Mouse (Mus musculus) cerebellum, postnatal 10 days (tissue): Measurements from ENCODE around the gene Gm11627.

ENCODE experiments used
- DNase-seq, 2 experiments: peaks; one replicate each; pipeline ENCODE4 v3.0.0; 2021; ENCODE audit warnings: mixed read lengths in 2 of 2

Gene Gm11627

DNA sequence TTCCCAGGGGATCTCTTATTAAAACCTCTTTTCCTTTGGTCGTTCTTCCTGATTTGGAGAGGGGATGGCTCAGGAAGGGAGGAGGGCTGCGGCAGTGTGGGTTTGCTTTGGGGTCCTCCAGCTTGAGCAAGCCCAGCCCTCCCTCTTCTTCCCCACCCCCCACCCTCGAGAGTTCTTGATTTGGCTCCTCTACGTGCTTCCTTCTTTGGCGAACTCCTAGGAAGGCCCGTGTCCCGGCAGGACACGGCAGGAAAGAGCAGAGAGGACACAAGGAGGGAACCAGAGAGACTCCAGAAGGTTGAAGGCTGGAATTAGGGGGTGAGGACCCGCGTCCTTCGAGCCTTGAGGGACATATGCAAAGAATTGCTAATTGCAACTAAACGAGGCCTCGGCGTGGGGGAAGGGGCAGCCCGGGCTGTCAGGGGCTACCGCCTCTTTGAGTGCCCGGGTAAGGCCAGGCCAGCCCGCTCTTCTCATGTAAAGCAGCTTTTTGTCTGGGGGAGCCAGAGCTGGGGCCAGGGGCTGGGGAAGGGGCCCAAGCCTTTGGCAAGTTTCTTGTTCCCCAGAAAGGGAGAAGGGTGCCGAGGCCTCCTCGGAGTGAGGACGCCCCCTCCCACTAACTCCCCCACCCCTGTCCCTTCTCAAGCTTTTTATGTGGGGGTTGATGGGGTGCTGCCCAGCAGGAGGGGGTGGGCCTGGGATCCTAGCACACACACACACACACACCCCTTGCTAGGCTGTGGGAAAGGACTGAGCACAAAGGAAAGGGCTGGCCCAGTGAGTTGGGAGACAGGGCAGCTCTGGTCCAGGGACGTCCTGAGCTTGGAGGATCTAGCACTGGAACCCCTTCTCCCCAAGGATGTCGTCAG lies at the start of gene Gm11627:
Gene Gm11627, minus strand, starts transcription at position 297 of the 869 bp plus-strand sequence.
- DNase-seq: peak; percentile 23 to 33

DNA sequence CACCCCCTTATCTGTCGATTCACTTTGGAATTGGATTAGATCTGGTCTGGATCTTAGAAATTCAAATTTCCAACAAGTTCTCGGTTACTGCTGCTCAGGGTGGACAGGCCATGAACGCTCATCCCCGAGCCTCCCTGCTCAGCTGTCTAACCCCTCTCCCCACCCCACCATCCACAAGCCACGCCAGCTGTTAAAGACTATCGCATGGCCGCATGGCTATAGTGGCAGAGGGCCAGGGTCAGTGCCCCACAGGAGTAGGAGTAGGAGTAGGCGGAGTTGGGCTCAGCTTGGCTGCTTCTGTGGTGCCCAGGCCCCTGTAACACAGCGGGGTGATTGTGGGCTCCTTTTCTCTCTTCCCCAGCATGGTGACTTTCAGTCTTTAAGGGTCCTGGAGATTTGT lies 49.3 kb upstream of the Gm11627 start:
- peak; percentile 70 to 82 for DNase-seq

DNA sequence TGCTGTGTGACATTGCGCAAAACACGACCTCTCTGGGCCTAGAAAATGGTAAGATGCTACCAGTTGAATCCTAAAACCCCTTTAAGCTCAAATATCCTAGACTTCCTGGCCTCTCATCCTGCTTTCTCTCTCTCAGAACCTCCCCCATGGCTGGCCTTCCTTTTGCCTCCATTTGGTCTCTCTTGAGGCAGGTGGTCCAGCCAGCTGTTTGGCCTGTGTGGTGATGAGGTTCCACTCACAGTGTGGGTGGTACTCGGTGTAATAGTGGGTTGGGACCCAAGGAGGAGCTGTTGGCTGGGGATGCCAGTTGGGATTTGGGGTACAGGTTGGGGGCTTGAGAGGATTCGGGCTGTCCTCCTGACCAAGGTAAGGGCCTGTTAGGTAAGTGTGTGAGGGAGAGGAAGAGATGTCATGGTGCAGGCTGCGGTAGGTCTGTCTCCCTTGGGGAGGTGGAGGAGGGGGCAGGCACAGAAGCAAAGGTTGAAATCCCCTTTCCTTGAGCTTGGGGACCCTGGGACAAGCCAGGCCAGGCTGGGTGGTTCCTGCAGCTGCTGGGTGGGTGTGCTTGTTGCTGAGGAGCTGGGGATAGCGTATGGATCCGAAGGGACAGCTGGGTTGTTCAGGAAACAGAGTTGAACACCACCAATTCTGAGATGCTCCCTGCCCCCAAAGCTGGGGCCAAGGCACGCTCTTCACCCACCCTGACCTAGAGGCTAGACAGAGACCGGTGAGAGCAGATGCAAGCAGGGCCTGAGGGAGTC lies 48.1 kb upstream of the Gm11627 start:
- DNase-seq: no peak

DNA sequence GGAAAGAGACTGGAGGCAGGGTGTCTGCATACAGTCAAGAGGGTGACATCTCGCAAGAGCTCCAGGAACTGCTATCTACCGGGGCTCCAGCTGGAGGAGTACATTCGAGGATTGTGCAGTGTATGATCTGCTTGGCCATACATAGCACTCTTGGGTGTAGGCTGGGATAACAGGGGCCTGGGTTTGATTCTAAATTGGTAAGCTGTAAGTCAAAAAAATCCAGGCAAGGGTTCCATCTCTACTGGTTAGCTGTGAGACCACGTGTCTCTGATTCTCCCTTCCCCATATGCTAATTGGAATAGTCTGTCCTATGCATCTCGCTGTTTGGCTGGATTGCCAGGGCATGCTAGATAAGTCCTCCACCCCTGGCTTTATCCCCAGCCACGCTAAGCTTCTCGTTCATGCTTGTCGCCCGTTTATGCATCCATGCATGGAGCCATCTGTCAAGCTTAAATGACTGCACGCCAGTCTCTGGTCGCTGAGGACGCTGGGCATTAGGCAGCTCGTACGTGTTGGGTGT lies 45.7 kb upstream of the Gm11627 start:
- DNase-seq: peak; percentile 84 to 90

DNA sequence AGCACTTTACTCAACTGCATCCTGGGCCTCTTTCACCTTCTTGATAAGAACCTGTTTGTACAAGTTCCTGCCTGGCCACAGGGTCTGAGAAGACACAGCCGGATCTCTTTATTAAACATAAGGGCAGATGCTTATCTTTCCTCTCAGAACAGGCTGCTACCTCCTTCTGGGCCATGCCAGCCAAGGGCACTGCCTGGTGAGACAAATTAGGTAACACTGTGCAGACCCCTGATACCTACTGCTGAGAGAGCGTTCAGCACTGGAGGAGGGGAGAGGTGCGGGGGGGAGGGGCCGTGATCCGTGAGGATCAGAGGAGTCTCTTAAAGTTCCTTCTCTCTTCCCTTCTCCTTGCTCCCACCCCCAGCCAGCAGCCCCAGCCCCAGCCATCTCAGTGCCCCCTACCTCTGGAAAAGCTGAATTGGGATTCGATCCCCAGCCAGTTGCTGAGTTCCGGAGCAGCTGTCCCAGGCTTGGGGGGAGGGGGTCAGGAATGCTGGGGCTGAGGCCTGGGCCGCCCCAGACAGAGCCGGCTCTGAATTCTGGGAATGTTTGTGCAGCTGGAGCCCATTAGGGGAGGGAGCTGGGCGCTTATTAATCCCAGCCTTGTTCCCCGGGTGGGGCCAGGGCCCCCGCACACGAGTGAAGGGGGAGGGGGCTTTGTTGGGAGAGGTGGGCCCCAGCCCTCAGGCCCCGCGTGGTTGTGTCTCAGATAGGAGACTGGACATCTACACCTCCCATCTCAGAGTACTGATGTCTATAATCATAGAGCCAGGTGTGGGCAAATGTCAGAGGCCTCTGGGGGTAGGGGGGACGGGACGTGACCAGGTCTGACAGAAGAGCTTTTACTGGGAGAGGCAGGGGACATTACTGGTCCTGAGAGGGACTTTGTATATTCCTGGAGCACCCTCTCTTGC lies 44.9 kb upstream of the Gm11627 start:
- DNase-seq: peak; percentile 52 to 57

DNA sequence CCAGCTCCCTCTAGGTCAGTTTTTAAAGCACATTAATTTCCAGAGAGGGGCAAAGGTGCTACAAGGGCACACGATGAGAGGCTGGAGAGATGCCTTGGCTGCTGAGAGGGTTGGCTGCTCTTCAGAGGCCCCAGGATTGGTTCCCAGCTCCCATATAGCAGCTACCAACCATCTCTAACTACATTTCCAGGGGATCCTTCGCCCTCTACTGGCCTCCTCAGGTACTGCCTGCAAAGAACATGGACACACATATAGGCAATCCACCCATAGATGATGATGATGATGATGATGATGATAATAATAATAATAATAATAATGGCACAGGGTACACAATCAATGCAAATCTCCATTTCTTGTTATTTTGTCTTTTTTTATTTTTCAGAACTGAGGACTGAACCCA lies 40.2 kb upstream of the Gm11627 start:
- DNase-seq: no peak

DNA sequence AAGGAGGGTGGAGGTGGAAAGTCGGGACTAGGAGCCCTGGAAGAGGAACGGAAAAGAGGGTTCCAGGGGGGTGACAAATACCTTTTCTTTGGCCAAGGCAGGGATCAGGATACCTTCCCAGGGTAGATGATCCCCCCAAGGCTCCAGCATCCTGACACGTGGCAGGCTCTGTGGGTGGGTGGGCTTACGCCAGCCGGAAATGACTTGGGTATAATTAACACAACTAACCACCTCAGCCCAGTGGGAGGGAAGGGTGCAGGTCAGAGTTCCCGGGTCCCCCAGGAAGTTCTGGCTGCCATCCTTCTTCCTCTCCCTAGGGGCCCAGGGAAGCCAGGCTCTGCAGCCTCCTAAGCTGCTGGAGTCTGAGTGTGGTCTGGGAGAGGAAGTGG lies 32.0 kb upstream of the Gm11627 start:
- no peak for DNase-seq

DNA sequence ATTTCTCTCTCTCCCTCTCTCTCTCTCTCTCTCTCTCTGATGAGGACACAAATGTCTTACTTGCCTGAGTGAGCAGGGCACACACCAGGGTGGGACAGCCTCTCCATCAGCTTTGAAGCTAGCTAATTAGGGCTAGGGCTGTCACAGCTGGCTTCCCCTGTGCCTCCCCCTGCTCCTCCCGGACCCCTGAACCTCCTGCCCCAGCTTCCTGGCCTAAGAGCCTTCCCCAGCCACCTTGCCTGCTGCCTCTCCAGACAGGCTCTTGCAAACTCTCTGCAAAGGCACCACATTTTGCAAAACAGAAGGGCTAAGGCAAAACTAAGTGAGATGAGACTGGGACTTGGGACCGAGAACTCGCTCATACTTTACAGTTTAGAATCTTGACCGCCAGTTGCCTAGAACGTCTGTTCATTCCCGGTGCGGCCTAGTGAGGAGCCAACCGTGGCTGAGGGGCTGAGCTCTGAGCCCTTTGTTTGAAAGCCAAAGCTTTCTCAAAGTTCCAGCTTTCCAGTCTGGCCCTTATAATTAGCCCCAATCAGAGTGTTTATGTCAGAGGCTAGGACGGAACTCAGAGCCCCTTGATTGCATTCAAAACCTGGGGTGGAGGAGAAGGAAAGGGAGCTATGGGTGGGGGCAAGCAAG lies 31.5 kb upstream of the Gm11627 start:
- no peak for DNase-seq

DNA sequence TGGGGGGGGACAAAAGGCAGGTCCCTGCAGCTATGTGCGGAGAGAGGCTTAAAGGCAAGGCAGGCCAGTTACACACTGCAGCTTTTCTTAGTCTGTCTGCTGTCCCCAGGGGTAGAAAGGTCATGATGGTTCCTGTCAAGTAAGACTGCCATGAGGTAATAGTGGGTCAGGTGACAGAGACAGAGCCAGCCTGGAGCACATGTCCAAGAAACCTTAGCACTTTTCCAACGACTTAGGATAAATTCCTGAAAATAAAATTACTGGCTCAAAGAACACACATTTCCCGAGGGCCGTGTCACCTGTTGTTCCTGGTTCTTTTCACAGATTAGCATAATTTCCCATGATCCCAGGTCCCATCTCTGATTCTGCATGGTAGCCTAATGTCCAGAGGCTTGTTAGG lies 31.0 kb upstream of the Gm11627 start:
- DNase-seq: no peak

DNA sequence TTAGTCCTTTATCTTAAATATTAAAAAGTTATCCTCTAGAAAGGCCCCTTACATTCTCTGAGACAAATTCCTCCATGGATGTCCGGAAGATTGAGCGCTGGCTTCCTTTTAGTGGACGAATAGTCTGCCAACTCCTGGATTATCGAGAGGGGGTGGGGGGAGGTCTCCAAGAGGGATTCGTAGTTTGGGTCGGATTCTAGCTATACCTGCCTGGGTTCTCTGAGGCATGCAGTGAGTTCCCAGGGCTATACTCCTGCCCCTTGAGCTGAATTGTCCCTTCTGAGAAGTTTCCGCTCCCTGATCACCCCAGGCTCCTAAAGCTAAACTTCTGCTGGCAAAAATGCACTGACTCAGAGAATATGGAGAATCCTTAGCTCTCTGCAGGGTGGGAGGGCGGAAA lies 30.2 kb upstream of the Gm11627 start:
- no peak for DNase-seq

DNA sequence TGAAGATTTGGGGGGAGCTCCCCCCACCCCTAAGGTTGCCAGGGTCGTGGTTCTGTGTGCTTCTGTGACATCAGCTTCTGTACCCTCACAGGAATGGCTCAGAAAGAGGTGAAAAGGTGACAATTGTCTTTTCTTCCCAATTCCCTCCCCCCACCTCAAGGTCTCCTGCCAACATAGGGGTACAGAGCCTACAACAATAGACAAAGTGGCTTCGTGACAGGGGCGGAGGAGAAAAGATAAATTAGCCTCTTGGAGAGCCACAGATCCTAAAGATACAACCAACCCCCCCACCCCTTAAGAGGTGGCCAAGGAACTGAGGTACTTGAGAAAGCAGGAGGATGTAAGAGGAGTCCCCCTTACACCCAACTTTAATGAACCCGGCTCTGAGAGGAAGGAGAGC lies 29.4 kb upstream of the Gm11627 start:
- DNase-seq: no peak

DNA sequence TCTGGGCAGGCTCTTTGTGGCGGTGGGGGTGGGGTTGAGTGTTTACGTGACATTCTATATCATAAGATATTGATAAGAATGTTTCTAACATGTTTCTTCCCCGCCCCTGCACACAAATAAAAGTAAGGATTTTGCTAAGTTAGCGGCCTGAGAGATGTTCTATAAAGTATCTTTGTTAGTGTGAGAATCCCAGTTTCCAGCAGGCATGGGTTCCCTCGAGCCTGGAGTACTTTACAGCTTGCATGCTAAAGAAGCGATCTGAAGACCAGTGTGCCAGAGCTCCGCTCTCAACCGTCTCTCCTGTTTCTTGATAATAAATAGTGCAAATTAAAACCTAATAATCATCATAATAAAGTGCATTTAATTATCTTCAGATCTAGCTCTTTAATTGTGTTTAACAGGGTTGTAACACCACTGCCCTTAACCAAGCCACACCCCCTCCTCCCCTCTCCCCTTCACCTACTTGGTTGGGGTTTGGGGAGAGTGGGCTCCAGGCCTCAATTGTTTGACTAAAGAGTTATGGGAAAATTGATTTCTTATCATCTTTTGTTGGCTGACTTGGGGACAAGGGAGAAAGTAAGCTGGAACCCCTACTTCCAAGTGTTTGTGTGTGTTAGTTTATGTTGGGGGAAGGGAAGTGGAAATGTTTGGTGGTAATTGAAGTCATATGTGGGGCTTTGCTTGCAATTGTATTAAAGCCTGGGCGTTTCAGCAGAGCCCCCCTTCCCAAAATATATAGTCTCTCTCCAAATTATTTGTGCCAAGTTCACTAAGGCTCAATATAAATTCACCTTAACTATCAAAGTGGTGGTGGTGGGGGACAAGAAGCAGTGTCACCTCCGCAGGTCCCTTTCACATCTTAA lies 28.7 kb upstream of the Gm11627 start:
- no peak for DNase-seq

DNA sequence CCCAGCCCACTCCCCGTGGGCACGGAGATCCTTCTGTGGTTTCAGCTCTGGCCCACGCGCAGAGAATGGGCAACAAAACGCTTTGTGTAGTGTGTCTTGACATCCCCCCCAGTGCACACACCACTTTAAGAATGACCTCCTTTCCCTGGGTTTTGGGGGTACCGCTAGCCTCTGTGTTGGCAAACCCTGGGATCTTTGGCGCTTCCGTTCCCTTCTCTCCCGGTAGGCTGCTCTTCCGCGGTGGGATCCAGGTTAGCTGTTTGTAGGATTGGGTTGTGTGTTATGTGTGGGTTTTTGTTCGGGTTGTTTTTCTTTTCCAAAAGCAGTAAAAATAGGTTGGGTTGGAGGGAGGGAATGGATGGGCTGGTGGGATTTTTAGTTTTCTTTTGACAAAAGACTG lies 27.9 kb upstream of the Gm11627 start:
- peak; percentile 35 to 38 for DNase-seq

DNA sequence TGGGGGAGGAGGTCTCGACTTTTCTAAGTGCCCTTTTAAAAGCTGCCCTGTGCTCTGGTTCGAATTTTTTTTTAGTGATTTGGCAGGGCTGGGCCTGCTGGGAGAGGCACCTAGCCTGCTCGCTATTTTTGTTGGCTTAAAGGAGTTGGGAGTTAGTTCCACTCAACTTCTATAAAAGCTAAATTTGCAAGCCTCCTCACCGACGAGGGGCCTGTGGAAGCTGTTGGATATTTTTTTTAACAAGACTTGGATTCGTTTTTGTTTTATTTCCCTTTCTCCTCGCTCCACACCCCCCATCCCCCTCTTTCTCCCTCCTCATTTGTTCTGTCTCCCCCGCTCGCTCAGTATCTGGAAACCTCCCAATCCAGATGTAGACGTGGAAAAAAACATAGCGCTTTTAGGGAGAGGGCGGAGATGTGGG lies 27.5 kb upstream of the Gm11627 start:
- DNase-seq: peak; percentile 48 to 56

DNA sequence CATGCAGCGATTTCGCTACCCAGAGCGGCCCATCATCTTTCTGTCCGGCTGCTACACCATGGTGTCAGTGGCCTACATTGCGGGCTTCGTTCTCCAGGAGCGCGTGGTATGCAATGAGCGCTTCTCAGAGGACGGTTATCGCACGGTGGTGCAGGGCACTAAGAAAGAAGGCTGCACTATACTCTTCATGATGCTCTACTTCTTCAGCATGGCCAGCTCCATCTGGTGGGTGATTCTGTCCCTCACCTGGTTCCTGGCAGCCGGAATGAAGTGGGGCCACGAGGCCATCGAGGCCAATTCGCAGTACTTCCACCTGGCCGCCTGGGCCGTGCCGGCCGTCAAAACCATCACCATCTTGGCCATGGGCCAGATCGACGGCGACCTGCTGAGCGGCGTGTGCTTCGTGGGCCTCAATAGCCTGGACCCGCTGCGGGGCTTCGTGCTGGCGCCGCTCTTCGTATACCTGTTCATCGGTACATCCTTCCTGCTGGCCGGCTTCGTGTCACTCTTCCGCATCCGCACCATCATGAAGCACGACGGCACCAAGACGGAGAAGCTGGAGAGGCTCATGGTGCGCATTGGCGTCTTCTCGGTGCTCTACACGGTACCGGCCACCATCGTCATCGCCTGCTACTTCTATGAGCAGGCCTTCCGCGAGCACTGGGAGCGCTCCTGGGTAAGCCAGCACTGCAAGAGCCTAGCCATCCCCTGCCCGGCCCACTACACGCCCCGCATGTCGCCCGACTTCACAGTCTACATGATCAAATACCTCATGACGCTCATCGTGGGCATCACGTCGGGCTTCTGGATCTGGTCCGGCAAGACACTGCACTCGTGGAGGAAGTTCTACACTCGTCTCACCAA lies 26.5 kb upstream of the Gm11627 start:
- peak; percentile 92 to 94 for DNase-seq

DNA sequence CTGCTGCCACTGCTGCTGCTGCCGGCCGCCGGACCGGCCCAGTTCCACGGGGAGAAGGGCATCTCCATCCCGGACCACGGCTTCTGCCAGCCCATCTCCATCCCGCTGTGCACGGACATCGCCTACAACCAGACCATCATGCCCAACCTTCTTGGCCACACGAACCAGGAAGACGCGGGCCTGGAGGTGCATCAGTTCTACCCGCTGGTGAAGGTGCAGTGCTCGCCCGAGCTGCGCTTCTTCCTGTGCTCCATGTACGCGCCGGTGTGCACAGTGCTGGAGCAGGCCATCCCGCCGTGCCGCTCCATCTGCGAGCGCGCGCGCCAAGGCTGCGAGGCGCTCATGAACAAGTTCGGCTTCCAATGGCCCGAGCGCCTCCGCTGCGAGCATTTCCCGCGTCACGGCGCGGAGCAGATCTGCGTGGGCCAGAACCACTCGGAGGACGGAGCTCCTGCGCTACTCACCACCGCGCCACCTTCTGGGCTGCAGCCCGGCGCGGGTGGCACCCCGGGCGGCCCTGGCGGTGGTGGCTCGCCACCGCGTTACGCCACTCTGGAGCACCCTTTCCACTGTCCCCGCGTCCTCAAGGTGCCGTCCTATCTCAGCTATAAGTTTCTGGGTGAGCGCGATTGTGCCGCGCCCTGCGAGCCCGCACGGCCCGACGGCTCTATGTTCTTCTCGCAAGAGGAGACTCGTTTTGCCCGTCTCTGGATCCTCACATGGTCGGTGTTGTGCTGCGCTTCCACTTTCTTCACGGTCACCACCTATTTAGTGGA lies 25.7 kb upstream of the Gm11627 start:
- DNase-seq: peak; percentile 79

DNA sequence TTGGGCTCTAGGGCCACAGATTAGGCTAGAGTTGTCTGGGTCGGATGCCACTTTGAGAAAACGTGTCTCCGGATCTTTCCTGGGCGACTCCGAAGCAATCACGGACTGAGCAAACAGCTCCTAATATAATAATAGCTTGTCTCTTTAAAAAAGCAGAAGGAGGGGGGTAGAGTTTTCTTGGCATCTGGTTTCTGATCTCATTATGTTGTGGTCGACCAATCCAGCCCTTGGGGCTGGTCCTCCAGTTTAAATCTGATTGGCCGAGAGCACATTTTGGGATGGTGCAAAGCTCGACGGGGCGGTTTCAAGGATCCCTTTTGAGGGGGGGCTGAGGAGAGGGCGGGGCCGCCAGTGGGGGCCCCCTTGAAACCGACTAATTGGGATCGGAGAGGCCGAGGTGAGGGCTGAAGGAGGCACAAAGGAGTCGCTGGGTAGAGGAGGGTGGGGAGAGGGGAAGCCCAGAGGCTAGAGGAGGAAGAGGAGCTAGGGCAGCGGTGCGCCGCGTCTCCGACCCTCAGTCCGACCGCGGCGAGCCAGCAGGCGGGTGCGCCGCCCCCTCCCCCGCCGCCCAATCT lies 24.8 kb upstream of the Gm11627 start, which contains the start of gene Fzd2:
Gene Fzd2, plus strand, starts transcription at position 387 of the 575 bp plus-strand sequence.
- DNase-seq: peak; percentile 93 to 95

DNA sequence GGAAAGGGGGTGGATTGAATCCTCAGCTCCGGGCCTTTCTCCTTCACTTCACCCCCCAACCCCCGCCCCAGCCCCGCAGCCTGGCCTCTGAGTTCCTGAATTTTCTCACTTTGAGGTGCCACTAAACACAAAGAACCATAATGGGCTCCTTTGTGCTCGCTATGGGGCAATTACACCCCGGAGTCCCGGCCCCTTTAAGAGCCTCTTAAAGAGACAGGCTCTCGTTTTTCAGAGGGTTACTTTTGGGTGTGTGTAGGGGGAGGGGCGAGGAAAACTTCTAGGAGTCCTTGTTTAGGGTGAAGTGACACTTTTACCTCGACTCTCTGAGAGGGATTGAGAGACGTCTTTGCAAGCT lies 24.2 kb upstream of the Gm11627 start:
- peak; percentile 72 to 77 for DNase-seq
